Mouse (Mus musculus): Measurements from ENCODE around the gene Heyl.

Heyl gene

GRCm38 (mm10) chr4:123233492-123234084 is at the start of gene Heyl:
Heyl (plus strand) TSS chr4:123233556.
- DNase-seq (ENCODE audit: low read depth, low spot score): peak; percentile 36

DNA sequence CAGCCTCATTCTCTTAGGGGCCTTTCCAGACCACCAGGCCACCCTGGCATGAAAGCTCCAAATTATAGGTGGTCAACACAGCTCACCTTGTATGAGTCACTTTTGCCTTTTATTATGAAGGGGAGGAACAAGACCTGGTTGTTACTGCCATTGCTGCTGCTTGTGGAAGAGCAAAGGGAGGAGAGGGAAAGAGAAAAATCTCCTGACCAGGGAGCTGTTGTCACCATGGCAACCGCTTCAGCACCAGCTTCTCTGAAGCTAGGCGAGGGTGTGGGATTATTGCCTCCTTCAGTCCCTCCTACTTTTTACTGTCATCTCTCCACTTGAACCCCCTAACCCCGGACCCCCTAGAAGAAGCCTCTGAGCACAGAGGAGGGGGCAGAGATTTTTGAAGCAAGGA is 48.5 kb upstream of the Heyl start:
- no peak for DNase-seq (ENCODE audit: low read depth, low spot score)

DNA sequence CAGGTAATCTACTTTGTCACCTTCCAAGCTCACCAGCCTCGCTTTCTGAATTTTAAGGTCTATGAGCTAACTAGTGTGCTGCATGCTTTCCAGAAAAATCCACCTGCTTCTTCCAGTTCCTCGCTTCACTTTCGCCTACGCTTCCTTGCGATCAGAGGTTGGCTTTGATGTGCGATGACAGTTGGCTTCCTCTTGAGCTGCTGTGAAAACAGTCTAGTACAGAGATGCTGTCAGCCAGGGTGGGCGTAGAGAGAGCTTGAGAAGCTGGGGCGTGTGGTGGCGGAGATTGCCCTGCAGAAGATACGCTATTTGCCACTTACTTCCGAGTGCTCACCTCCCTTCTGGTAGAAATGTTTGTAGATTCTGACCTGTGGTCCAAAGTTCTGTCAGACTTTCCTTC is 41.0 kb upstream of the Heyl start:
- DNase-seq (ENCODE audit: low read depth, low spot score): no peak

DNA sequence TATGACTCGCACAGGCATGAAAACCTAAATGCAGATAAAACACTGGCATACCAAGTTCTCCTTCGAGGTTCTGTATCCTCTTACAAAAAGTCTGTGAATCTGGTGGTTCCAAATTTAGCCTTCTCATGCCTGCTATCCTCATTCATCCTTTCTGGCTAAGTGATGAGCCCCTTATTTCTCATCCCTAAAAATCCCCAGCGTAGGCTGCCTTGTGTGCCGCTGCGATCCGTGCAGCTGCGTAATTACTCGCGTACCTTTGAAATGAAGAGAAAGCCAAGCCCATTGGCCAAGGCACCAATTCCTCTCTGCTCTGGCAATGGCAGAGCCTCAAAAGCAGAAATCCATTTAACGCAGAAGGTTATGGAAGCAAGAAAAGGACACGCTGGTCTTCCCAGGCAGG is 39.6 kb upstream of the Heyl start:
- DNase-seq (ENCODE audit: low read depth, low spot score): no peak

- no peak for DNase-seq (ENCODE audit: low read depth, low spot score)
These were observed 36.7 kb upstream of the Heyl start for GRCm38 (mm10) chr4:123196695-123197094.

GRCm38 (mm10) chr4:123200771-123201185 is 32.6 kb upstream of the Heyl start:
- peak; percentile 81 for DNase-seq (ENCODE audit: low read depth, low spot score)

GRCm38 (mm10) chr4:123201186-123202093 is 31.9 kb upstream of the Heyl start, which contains the start of gene Nt5c1a:
Nt5c1a (plus strand) TSS chr4:123201504.
- peak; percentile 28 for DNase-seq (ENCODE audit: low read depth, low spot score)

- no peak for DNase-seq (ENCODE audit: low read depth, low spot score)
These were observed 31.3 kb upstream of the Heyl start for GRCm38 (mm10) chr4:123202094-123202420.

- no peak for DNase-seq (ENCODE audit: low read depth, low spot score)
These were observed 26.0 kb upstream of the Heyl start for GRCm38 (mm10) chr4:123207337-123207736.

DNA sequence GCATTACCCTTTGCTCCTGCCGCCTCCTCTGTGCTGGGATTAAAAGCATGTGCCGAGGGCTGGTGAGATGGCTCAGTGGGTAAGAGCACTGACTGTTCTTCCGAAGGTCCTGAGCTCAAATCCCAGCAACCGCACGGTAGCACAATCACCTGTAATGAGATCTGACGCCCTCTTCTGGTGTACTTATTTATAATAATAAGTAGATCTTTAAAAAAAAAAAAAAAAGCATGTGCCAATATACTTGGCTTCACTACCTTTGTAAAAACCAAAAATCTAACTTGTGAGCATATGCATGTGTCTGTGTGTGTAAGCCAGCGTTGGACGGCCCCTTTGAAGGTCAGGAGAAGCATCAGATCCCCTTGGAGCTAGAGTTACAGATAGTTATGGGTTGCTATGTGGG is 22.4 kb upstream of the Heyl start:
- DNase-seq (ENCODE audit: low read depth, low spot score): no peak

DNA sequence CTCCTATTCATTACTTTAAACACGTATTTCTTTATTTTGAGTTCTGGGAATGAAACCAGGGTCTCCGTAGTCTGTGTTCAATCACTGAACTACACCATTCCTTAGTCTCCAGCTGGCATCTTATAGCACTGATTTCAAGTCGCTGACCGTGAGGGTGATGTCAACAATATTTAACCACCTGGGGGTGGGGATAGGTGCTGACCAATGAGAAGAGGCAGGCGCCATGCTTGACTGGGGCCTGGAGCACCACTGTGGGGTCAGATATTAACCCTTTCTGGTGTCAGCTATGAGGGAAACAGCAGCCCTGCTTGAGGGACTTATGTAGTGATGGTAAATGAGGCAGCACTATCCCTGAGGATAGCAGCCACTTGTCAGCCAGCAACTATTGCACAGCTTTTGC is 21.9 kb upstream of the Heyl start:
- DNase-seq (ENCODE audit: low read depth, low spot score): no peak

DNA sequence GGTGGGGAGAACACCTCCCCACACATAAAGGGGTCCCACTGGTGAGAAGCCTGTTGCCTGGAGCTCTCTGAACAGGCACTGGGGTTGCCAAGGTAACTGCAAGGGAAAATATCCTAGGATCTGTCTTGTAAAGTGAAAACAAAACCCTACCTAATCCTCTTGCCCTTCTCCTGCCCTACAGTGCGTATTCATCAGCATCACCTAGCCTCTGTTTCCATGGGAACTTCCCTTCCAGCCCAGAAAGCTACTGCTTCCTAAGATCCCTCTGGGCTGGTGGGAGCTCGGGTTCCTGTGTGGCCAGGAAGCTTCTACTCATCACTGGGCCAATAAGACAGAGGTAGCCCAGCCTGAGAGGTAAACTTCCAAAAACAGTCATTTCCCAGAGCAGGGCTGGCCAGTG is 21.0 kb upstream of the Heyl start:
- DNase-seq (ENCODE audit: low read depth, low spot score): peak; percentile 36

GRCm38 (mm10) chr4:123213975-123214374 is 19.4 kb upstream of the Heyl start:
- DNase-seq (ENCODE audit: low read depth, low spot score): no peak

- DNase-seq (ENCODE audit: low read depth, low spot score): no peak
These were observed 18.0 kb upstream of the Heyl start for GRCm38 (mm10) chr4:123215367-123215766.

DNA sequence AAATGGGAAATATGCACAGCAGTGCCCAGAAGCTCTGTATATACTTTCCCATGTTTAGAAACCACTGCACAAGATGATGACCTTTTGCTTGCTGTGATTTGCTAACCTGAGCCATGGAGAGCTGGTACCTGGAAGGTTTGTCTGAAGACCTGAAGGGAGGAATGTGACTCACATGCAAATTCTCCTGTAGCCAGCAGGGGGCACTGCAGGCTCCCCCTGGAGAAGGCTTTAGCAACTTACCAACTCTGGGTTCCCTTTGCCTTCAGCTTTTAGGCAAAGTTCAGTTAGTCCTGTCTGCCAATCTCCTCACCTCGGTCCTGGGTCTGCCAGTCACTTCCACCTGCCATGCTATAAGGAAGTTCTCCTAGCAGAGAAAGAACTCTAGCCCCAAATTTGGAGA is 16.6 kb upstream of the Heyl start:
- peak; percentile 66 for DNase-seq (ENCODE audit: low read depth, low spot score)

- DNase-seq (ENCODE audit: low read depth, low spot score): peak; percentile 56
These were observed 13.5 kb upstream of the Heyl start for GRCm38 (mm10) chr4:123219720-123220357.

GRCm38 (mm10) chr4:123220637-123221036 is 12.7 kb upstream of the Heyl start:
- no peak for DNase-seq (ENCODE audit: low read depth, low spot score)

GRCm38 (mm10) chr4:123223309-123223708 is 10.0 kb upstream of the Heyl start:
- DNase-seq (ENCODE audit: low read depth, low spot score): peak; percentile 59

GRCm38 (mm10) chr4:123225718-123226403 is 7.5 kb upstream of the Heyl start:
- no peak for DNase-seq (ENCODE audit: low read depth, low spot score)

GRCm38 (mm10) chr4:123227707-123228106 is 5.6 kb upstream of the Heyl start:
- DNase-seq (ENCODE audit: low read depth, low spot score): no peak

- no peak for DNase-seq (ENCODE audit: low read depth, low spot score)
These were observed 5.1 kb upstream of the Heyl start for GRCm38 (mm10) chr4:123228270-123228669.

DNA sequence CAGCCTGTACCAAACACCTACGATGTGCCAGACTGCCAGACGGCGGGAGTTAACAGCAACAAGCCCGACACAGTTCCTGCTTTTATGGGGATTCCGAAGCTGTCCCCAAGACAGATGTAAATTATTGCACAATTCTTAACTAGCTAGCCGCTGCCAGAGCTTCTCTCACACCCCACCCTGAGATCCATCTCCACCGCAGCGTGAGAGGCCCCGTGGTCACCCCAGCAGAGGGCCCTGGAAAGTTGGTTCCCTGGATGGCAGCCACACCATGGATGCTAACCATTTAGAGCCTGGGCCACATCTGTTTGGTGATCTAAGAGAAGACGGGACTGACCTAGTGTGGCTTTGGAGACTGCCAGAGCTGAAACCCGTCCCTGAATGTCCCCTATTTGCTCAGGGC is 4.2 kb upstream of the Heyl start:
- DNase-seq (ENCODE audit: low read depth, low spot score): no peak

Measured in R1 (cell line).